Mouse (Mus musculus) CD8-positive naive resting alpha-beta T cell, adult 2 months (primary cell): ENCODE measurements around the gene Sstr3.

Experiments
- DNase-seq, 2 experiments: peaks; one replicate each; pipeline ENCODE4 v3.0.0; 2022; ENCODE audit warnings: low read depth in 2 of 2, low spot score in 2 of 2

The Sstr3 gene

DNA sequence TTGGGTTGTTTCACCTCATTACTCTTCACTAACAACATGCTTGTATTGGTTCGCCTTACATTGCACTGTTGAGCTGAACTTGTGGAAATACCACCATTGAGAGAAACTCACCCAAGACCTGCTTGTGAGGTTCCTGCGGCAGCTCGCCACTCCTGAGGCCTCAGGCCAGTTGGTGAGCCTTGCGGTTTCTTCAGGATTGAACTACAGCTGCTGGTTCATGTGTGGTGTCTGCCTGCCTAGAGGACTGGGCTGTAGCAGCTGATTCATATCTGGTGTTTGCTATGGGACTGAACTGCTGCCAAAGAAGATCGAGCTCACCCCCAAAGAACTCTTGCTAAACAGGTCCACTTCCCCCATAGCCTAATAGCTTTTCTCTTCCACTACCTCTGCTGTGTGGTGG is 39.7 kb downstream of the Sstr3 start:
- no peak for DNase-seq

DNA sequence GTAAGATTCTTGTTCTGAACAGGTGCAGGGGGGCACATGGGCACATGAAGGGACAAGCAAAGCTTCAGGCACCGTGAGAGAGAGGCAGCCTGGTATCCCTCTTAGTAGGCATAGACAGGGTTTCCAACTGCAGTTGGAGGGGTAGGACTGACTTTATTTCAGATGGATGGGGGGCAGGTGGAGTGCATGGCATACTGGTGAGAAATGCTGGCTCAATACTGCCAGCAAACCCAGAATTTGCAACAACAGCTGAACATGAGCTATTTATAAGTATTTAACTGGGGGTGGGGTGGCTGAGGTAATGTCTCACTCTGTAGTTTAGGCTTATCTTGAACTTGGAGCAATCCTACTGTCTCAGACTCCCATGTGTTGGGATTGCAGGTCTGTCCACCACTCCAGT is 40.5 kb downstream of the Sstr3 start:
- DNase-seq = no peak

DNA sequence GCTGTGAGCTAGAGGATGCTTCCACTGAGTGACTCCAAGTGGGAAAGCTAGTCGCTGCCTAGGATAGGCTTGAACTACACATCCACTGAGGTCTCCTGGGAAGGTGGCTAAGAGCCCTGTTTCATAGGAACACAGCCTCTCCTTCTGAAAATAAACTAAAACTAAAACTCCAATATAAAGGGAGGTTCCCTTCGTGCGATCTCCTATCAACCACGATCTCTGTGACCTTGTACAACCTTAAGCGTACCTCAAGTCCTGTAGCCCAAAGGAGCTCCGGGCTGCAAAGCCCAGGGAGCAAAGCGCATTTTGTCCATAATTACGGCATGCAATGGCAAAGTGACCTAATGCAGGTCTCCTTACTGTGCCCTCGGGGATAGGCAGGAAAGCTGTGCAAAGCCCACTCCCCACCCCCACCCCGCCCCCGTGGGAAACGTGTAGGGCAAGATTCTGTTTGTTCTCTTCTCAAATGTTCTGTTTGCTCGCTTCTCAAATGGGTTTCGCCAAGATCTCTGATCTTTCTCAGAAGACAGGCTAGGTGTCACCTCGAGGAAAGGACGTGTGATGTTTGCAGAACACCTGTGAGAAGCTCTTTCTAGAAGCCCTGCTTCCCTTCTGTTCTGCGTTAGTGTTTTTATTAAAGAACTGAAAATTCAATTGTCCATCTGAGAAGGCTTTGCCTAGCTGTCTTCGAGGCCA is 41.9 kb downstream of the Sstr3 start:
- no peak for DNase-seq

GRCm38 (mm10) chr15:78494968-78495406 is 49.5 kb downstream of the Sstr3 start, which contains the start of gene Il2rb:
Il2rb (minus strand) TSS chr15:78495271.
- peak; percentile 85 to 90 for DNase-seq

- DNase-seq = peak; percentile 39 to 46
Measured at GRCm38 (mm10) chr15:78493401-78494010, 51.0 kb downstream of the Sstr3 start.

DNA sequence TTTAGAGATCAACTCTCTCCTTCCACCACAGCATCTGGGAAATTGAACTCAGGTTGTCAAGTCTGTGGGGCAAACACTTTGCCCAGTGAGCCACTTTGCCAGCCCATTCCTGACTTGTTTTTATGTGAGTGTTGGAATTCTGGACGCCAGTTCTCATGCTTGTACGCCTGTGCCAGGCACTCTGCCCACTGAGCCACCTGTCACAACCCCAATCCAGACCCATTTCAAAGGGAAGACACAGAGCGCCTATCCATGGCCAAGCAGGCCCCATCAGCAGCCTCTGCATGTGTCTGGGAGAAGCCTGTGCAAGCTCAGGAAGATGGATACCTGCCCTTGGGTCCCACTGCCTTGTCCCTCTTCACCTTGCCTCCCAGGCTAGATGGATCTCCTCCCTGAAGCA is 53.2 kb downstream of the Sstr3 start:
- DNase-seq = no peak

DNA sequence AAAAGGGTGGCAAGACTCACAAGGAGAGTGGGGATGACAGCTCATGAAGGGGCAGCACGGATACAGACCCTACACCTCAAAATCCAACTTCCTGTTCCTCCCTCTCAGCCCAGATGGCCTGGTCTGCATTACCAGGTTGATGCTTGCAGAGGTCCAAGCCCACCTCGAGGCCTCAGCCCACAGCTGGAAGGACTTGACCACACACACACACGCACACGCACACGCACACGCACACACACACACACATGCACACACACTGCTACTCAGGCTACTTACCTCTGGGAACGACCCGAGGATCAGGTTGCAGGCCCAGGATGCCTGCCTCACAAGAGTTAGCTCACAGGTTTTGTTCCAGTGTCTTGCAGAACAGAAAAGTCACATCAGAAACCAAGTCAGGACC is 54.6 kb downstream of the Sstr3 start:
- no peak for DNase-seq

GRCm38 (mm10) chr15:78489248-78489647 is 55.2 kb downstream of the Sstr3 start:
- DNase-seq = no peak

GRCm38 (mm10) chr15:78487066-78487465 is 57.4 kb downstream of the Sstr3 start:
- DNase-seq = no peak
